Mouse (Mus musculus) liver, embryonic 14.5 days (tissue): ENCODE data around the gene Gm21294.
"Not testable (repeated sequence)": the region's sequence is repeated elsewhere in the genome, so short reads cannot be mapped to it uniquely, and the experiment has no call there.

Source experiments
- CTCF ChIP-seq: IDR thresholded peaks from 2 replicates; pipeline ENCODE4 v1.5.1; 2016; ENCODE audit warnings: antibody characterized with exemption, low read depth, control low read depth
- EP300 ChIP-seq: IDR thresholded peaks from 2 replicates; pipeline ENCODE4 v1.6.1; 2016; ENCODE audit warnings: antibody characterized with exemption, low read depth

DNA sequence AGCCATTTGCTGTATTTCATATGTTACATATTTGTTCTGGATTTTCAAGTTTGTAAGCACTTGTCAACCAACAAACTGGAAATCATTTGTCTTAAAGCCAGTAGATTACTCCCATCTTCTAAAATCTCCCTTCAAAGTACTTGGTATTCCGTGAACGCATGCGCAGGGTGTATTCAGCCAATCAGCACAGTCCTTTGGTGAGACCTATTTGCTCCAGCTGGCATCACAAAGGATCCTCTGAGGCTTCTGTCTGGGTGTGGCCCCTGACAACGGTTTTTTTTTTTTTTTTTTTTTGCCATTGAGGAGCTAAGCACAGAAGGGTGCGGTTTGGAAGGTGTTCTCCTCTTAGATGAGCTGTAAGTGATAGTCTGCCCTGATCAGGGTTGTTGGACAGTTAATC is at the start of gene Gm21294:
- not testable (repeated sequence) for TF ChIP-seq CTCF, EP300
